ENCODE assay signal across 31 mouse cellular contexts in genomic region chr10:5356614-5357013, GRCm38 (mm10).
"Had no signal": no experiment of that assay in that cellular context is flagged by ENCODE, and none has a peak within 500 bp of the region (broad histone marks: within the 10 kb centered on the region; RNA-seq: fewer than 3 reads in every experiment).

No protein-coding gene starts in this region.

- H3K27me3 ChIP-seq: limb, embryonic 12.5 days; limb, embryonic 13.5 days; limb, embryonic 15.5 days; liver, embryonic 12.5 days; liver, embryonic 13.5 days; liver, embryonic 15.5 days; lung, embryonic 15.5 days; megakaryocyte, embryonic 14.5 days; midbrain, embryonic 12.5 days; midbrain, embryonic 13.5 days; midbrain, embryonic 15.5 days had no signal

- H3K9ac ChIP-seq: limb, embryonic 12.5 days; limb, embryonic 13.5 days; limb, embryonic 15.5 days; liver, embryonic 12.5 days; liver, embryonic 13.5 days; liver, embryonic 14.5 days; liver, embryonic 15.5 days; liver, postnatal 0 days; lung, embryonic 14.5 days; lung, embryonic 15.5 days; midbrain, embryonic 12.5 days; midbrain, embryonic 13.5 days; midbrain, embryonic 15.5 days had no signal

- ATAC-seq: liver, embryonic 12.5 days; liver, postnatal 0 days; lung, postnatal 0 days; midbrain, embryonic 13.5 days; midbrain, embryonic 15.5 days; midbrain, embryonic 16.5 days had no signal

- H3K9me3 ChIP-seq: limb, embryonic 10.5 days; limb, embryonic 12.5 days; limb, embryonic 13.5 days; limb, embryonic 15.5 days; liver, embryonic 12.5 days; liver, embryonic 13.5 days; liver, embryonic 15.5 days; lung, embryonic 15.5 days; megakaryocyte, embryonic 14.5 days; midbrain, embryonic 10.5 days; midbrain, embryonic 12.5 days; midbrain, embryonic 13.5 days; midbrain, embryonic 15.5 days had no signal

- H3K4me2 ChIP-seq: limb, embryonic 12.5 days; limb, embryonic 13.5 days; limb, embryonic 15.5 days; liver, embryonic 11.5 days; liver, embryonic 12.5 days; liver, embryonic 13.5 days; liver, embryonic 15.5 days; lung, embryonic 14.5 days; lung, embryonic 15.5 days; midbrain, embryonic 11.5 days; midbrain, embryonic 12.5 days; midbrain, embryonic 13.5 days; midbrain, embryonic 15.5 days had no signal

- H3K4me3 ChIP-seq: limb, embryonic 10.5 days; limb, embryonic 12.5 days; limb, embryonic 13.5 days; limb, embryonic 15.5 days; liver, embryonic 12.5 days; liver, embryonic 13.5 days; liver, embryonic 15.5 days; lung, embryonic 15.5 days; megakaryocyte, embryonic 14.5 days; midbrain, embryonic 10.5 days; midbrain, embryonic 12.5 days; midbrain, embryonic 13.5 days; midbrain, embryonic 15.5 days; myocyte had no signal

- H3K27ac ChIP-seq: limb, embryonic 10.5 days; limb, embryonic 12.5 days; limb, embryonic 13.5 days; limb, embryonic 15.5 days; liver, embryonic 12.5 days; liver, embryonic 13.5 days; liver, embryonic 14.5 days; liver, embryonic 15.5 days; lung, embryonic 15.5 days; macrophage; midbrain, embryonic 10.5 days; midbrain, embryonic 12.5 days; midbrain, embryonic 13.5 days; midbrain, embryonic 15.5 days had no signal

- H3K4me1 ChIP-seq: limb, embryonic 10.5 days; limb, embryonic 12.5 days; limb, embryonic 15.5 days; liver, embryonic 12.5 days; liver, embryonic 13.5 days; liver, embryonic 15.5 days; lung, embryonic 15.5 days; megakaryocyte, embryonic 14.5 days; midbrain, embryonic 10.5 days; midbrain, embryonic 12.5 days; midbrain, embryonic 13.5 days; midbrain, embryonic 15.5 days had no signal

- H3K36me3 ChIP-seq: limb, embryonic 10.5 days; limb, embryonic 12.5 days; limb, embryonic 13.5 days; limb, embryonic 15.5 days; liver, embryonic 12.5 days; liver, embryonic 13.5 days; liver, embryonic 15.5 days; lung, embryonic 15.5 days; midbrain, embryonic 10.5 days; midbrain, embryonic 12.5 days; midbrain, embryonic 13.5 days; midbrain, embryonic 15.5 days had no signal

- DNase-seq: left cerebral cortex, postnatal 4 days; liver; liver, embryonic 13.5 days; liver, postnatal 0 days; lung, adult 18-20 months; lung, adult 2 months; lung, embryonic 14.5 days; lung, postnatal 10 days; lung, postnatal 14 days; lung, postnatal 36 days; lung, postnatal 4 days; midbrain, embryonic 14.5 days had no signal
